9 mouse cellular contexts compared by ENCODE assay signal in genomic region chr15:78547415-78548335, GRCm38 (mm10). TPM values are rescaled to one million over a fixed set of nuclear protein-coding genes. Genes with fewer than 3 reads are reported as not detected.
DNase-seq lines count a peak whose midpoint lies in the region; ATAC-seq and TF ChIP-seq lines count a peak whose summit lies in the region.
"Had no signal": no experiment of that assay in that cellular context is flagged by ENCODE, and none has a peak within 500 bp of the region (broad histone marks: within the 10 kb centered on the region; RNA-seq: fewer than 3 reads in every experiment).

No protein-coding gene starts in this region.

- 0 out of 2 replicates have a peak, but pooled peaks have one; percentile 11 for TF ChIP-seq CTCF in thymus, adult 2 months (IDR thresholded peaks at IDR 0.05; ENCODE audit: borderline replicate concordance, control insufficient read depth, extremely low read depth, insufficient read depth, low read length, poor library complexity)
- peak; percentile 49 for TF ChIP-seq CTCF in heart, postnatal 0 days (IDR thresholded peaks at IDR 0.05; ENCODE audit: low read depth)

- H3K4me1 ChIP-seq in forebrain, embryonic 13.5 days, result peaks cover 20% of the 10 kb centered on the region
- H3K4me1 ChIP-seq in forebrain, embryonic 11.5 days (replicated peaks; ENCODE audit: control insufficient read depth, insufficient read depth, low read length), result 0 out of 2 replicates have a peak, but pooled peaks cover 2% of the 10 kb centered on the region
- peaks cover 15% of the 10 kb centered on the region for H3K4me1 ChIP-seq in thymus, adult 2 months (replicated peaks; ENCODE audit: control insufficient read depth, insufficient read depth, low read length)
- 0 out of 2 replicates have a peak, but pooled peaks cover 6% of the 10 kb centered on the region for H3K4me1 ChIP-seq in heart, postnatal 0 days (ENCODE audit: control insufficient read depth, insufficient read depth)

- no peak overlapping the region for H3K4me3 ChIP-seq in forebrain, embryonic 13.5 days
- H3K4me3 ChIP-seq in forebrain, embryonic 11.5 days (ENCODE audit: low read depth, low read length), result no peak overlapping the region
- H3K4me3 ChIP-seq in thymus, adult 2 months (ENCODE audit: control insufficient read depth, insufficient read depth, low read length), result no peak overlapping the region
- no peak overlapping the region for H3K4me3 ChIP-seq in heart, postnatal 0 days (ENCODE audit: low read depth, low read length)
- H3K4me3 ChIP-seq: heart, embryonic 15.5 days had no signal

- 0 out of 2 replicates have a peak overlapping the region, but pooled peaks have one; percentile 34 for H3K9ac ChIP-seq in forebrain, embryonic 13.5 days
- H3K9ac ChIP-seq in forebrain, embryonic 11.5 days (ENCODE audit: low read length), result no peak overlapping the region
- no peak overlapping the region for H3K9ac ChIP-seq in heart, postnatal 0 days (replicated peaks; ENCODE audit: low read depth, low read length)
- H3K9ac ChIP-seq: heart, embryonic 15.5 days had no signal

- WGBS in forebrain, embryonic 13.5 days, result 50% methylated on average over 5 of the region's 5 CpGs
- WGBS in forebrain, embryonic 11.5 days, result 50% methylated on average over 5 of the region's 5 CpGs
- 50% methylated on average over 5 of the region's 5 CpGs for WGBS in thymus, adult 2 months
- WGBS in heart, postnatal 0 days, result 24% methylated on average over 5 of the region's 5 CpGs

- H3K9me3 ChIP-seq in forebrain, embryonic 13.5 days (replicated peaks), result peaks cover 13% of the 10 kb centered on the region
- H3K9me3 ChIP-seq in forebrain, embryonic 11.5 days (ENCODE audit: control insufficient read depth, low read length), result no peaks in the 10 kb centered on the region; the same call in 1 of the 2 replicates
- H3K9me3 ChIP-seq in heart, postnatal 0 days (replicated peaks; ENCODE audit: control insufficient read depth, low read length), result peaks cover 1% of the 10 kb centered on the region
- H3K9me3 ChIP-seq: heart, embryonic 15.5 days had no signal

- H3K36me3 ChIP-seq in forebrain, embryonic 13.5 days (ENCODE audit: poor library complexity, severe bottlenecking), result no peaks in the 10 kb centered on the region
- no peaks in the 10 kb centered on the region for H3K36me3 ChIP-seq in forebrain, embryonic 11.5 days (ENCODE audit: control insufficient read depth, insufficient read depth, low read length)
- H3K36me3 ChIP-seq in thymus, adult 2 months (ENCODE audit: control insufficient read depth, insufficient read depth, low read length), result no peaks in the 10 kb centered on the region
- H3K36me3 ChIP-seq in heart, postnatal 0 days (replicated peaks; ENCODE audit: control insufficient read depth, insufficient read depth, low read length), result no peaks in the 10 kb centered on the region
- H3K36me3 ChIP-seq: heart, embryonic 15.5 days had no signal

- no peak for TF ChIP-seq EP300 in heart, postnatal 0 days (IDR thresholded peaks at IDR 0.05; ENCODE audit: low read depth)

- ATAC-seq in forebrain, embryonic 13.5 days, result no peak
- no peak for ATAC-seq in forebrain, embryonic 11.5 days (replicated peaks; ENCODE audit: low FRiP score)
- peak; percentile 45; the same call in 1 of the 2 replicates for ATAC-seq in heart, postnatal 0 days (ENCODE audit: insufficient read depth, low read depth)
- ATAC-seq in megakaryocyte-erythroid progenitor cell, adult 5-6 weeks (replicated peaks; ENCODE audit: low FRiP score, low TSS enrichment, poor library complexity, severe bottlenecking), result no peak

- no peak overlapping the region for H3K4me2 ChIP-seq in forebrain, embryonic 13.5 days
- H3K4me2 ChIP-seq in forebrain, embryonic 11.5 days (ENCODE audit: low read depth, low read length, severe bottlenecking), result no peak overlapping the region
- H3K4me2 ChIP-seq in heart, postnatal 0 days (ENCODE audit: low read depth, low read length), result no peak overlapping the region
- H3K4me2 ChIP-seq: heart, embryonic 15.5 days had no signal

- TF ChIP-seq POLR2A in thymus, adult 2 months (IDR thresholded peaks at IDR 0.05; ENCODE audit: control insufficient read depth, extremely low read depth, insufficient read depth, low read length, poor library complexity), result no peak

- no peak overlapping the region for H3K27ac ChIP-seq in forebrain, embryonic 13.5 days
- H3K27ac ChIP-seq in forebrain, embryonic 11.5 days (ENCODE audit: low read depth, low read length), result no peak overlapping the region
- H3K27ac ChIP-seq in thymus, adult 2 months (ENCODE audit: control insufficient read depth, insufficient read depth, low read length), result no peak overlapping the region
- no peak overlapping the region for H3K27ac ChIP-seq in heart, postnatal 0 days (ENCODE audit: low read depth)
- H3K27ac ChIP-seq: heart, embryonic 15.5 days had no signal

- H3K27me3 ChIP-seq in forebrain, embryonic 13.5 days, result no peaks in the 10 kb centered on the region
- no peaks in the 10 kb centered on the region; the same call in 1 of the 2 replicates for H3K27me3 ChIP-seq in forebrain, embryonic 11.5 days (ENCODE audit: control insufficient read depth, insufficient read depth, low read length)
- H3K27me3 ChIP-seq in thymus, adult 2 months (ENCODE audit: control insufficient read depth, insufficient read depth, low read length), result no peaks in the 10 kb centered on the region; the same call in 1 of the 2 replicates
- H3K27me3 ChIP-seq in heart, postnatal 0 days (ENCODE audit: control insufficient read depth, insufficient read depth, low read length), result peaks cover 16% of the 10 kb centered on the region

- no peak for DNase-seq in forebrain, embryonic 11.5 days (ENCODE audit: low spot score)
- peak; percentile 57 for DNase-seq in thymus, adult 2 months
- DNase-seq in thymus, adult 18-20 months, result no peak
- no peak for DNase-seq in heart, postnatal 0 days (ENCODE audit: low spot score)
- peak; percentile 62 for DNase-seq in lung, postnatal 14 days
- DNase-seq in left cerebral cortex, adult 9 months (ENCODE audit: low spot score in 2 of 2), result no peak

RNA-seq across cellular contexts. Expression of gene Sstr3, which starts 3.2 kb away (rescaled TPM):
- polyA plus RNA-seq in forebrain, embryonic 13.5 days (2015; fragmentation: Nextera tagmentation; extraction: Ambion mirVana), result 0.96 and 1.4 TPM in 2 replicates
- polyA plus RNA-seq in forebrain, embryonic 11.5 days (2014; fragmentation: Nextera tagmentation; extraction: Ambion mirVana), result 0.09 TPM in 1 of 2 replicates, not detected in the other
- 1.6 and 2.2 TPM in 2 replicates for polyA plus RNA-seq in thymus, adult 2 months (2012; rRNA removed)
- 0.04 TPM in 1 of 2 replicates, not detected in the other for total RNA-seq in heart, postnatal 0 days (2014; rRNA removed; ENCODE audit: low replicate concordance)
- 0.12 and 0.19 TPM in 2 replicates for polyA plus RNA-seq in heart, postnatal 0 days (2015; fragmentation: Nextera tagmentation; extraction: Ambion mirVana)
- total RNA-seq in megakaryocyte-erythroid progenitor cell, adult 5-6 weeks (2014; fragmentation: Nextera tagmentation), result not detected in 2 replicates
- total RNA-seq in megakaryocyte-erythroid progenitor cell, adult 5-6 weeks (2017), result not detected in 2 replicates

RNA-seq across cellular contexts. Expression of gene C1qtnf6, which starts 16.5 kb away (rescaled TPM):
- 4.1 and 5.8 TPM in 2 replicates for polyA plus RNA-seq in forebrain, embryonic 13.5 days (2015; fragmentation: Nextera tagmentation; extraction: Ambion mirVana)
- polyA plus RNA-seq in forebrain, embryonic 11.5 days (2014; fragmentation: Nextera tagmentation; extraction: Ambion mirVana), result 10.0 and 12.1 TPM in 2 replicates
- polyA plus RNA-seq in thymus, adult 2 months (2012; rRNA removed), result 12.5 and 13.5 TPM in 2 replicates
- 22.1 and 23.0 TPM in 2 replicates for total RNA-seq in heart, postnatal 0 days (2014; rRNA removed; ENCODE audit: low replicate concordance)
- polyA plus RNA-seq in heart, postnatal 0 days (2015; fragmentation: Nextera tagmentation; extraction: Ambion mirVana), result 27.4 and 29.9 TPM in 2 replicates
- 3.1 and 6.9 TPM in 2 replicates for total RNA-seq in megakaryocyte-erythroid progenitor cell, adult 5-6 weeks (2014; fragmentation: Nextera tagmentation)
- 0.14 and 1.7 TPM in 2 replicates for total RNA-seq in megakaryocyte-erythroid progenitor cell, adult 5-6 weeks (2017)

RNA-seq across cellular contexts. Expression of gene Rac2, which starts 24.9 kb away (rescaled TPM):
- 2.9 and 3.4 TPM in 2 replicates for polyA plus RNA-seq in forebrain, embryonic 13.5 days (2015; fragmentation: Nextera tagmentation; extraction: Ambion mirVana)
- 5.7 and 9.4 TPM in 2 replicates for polyA plus RNA-seq in forebrain, embryonic 11.5 days (2014; fragmentation: Nextera tagmentation; extraction: Ambion mirVana)
- polyA plus RNA-seq in thymus, adult 2 months (2012; rRNA removed), result 1,833 and 1,914 TPM in 2 replicates
- total RNA-seq in heart, postnatal 0 days (2014; rRNA removed; ENCODE audit: low replicate concordance), result 3.1 and 6.5 TPM in 2 replicates
- 4.0 and 5.6 TPM in 2 replicates for polyA plus RNA-seq in heart, postnatal 0 days (2015; fragmentation: Nextera tagmentation; extraction: Ambion mirVana)
- total RNA-seq in megakaryocyte-erythroid progenitor cell, adult 5-6 weeks (2014; fragmentation: Nextera tagmentation), result 134 and 169 TPM in 2 replicates
- total RNA-seq in megakaryocyte-erythroid progenitor cell, adult 5-6 weeks (2017), result 33.0 and 80.9 TPM in 2 replicates

RNA-seq across cellular contexts. Expression of gene Cyth4, which starts 49.2 kb away (rescaled TPM):
- 3.1 and 3.4 TPM in 2 replicates for polyA plus RNA-seq in forebrain, embryonic 13.5 days (2015; fragmentation: Nextera tagmentation; extraction: Ambion mirVana)
- polyA plus RNA-seq in forebrain, embryonic 11.5 days (2014; fragmentation: Nextera tagmentation; extraction: Ambion mirVana), result 1.9 and 2.0 TPM in 2 replicates
- polyA plus RNA-seq in thymus, adult 2 months (2012; rRNA removed), result 81.1 and 83.6 TPM in 2 replicates
- total RNA-seq in heart, postnatal 0 days (2014; rRNA removed; ENCODE audit: low replicate concordance), result 4.3 and 6.0 TPM in 2 replicates
- 2.8 and 3.1 TPM in 2 replicates for polyA plus RNA-seq in heart, postnatal 0 days (2015; fragmentation: Nextera tagmentation; extraction: Ambion mirVana)
- total RNA-seq in megakaryocyte-erythroid progenitor cell, adult 5-6 weeks (2014; fragmentation: Nextera tagmentation), result 7.0 and 18.8 TPM in 2 replicates
- 12.9 and 13.1 TPM in 2 replicates for total RNA-seq in megakaryocyte-erythroid progenitor cell, adult 5-6 weeks (2017)

RNA-seq across cellular contexts. Expression of gene Il2rb, which starts 52.6 kb away (rescaled TPM):
- not detected in 2 replicates for polyA plus RNA-seq in forebrain, embryonic 13.5 days (2015; fragmentation: Nextera tagmentation; extraction: Ambion mirVana)
- 0.07 TPM in 1 of 2 replicates, not detected in the other for polyA plus RNA-seq in forebrain, embryonic 11.5 days (2014; fragmentation: Nextera tagmentation; extraction: Ambion mirVana)
- 49.7 and 53.7 TPM in 2 replicates for polyA plus RNA-seq in thymus, adult 2 months (2012; rRNA removed)
- total RNA-seq in heart, postnatal 0 days (2014; rRNA removed; ENCODE audit: low replicate concordance), result 0.12 TPM in 1 of 2 replicates, not detected in the other
- polyA plus RNA-seq in heart, postnatal 0 days (2015; fragmentation: Nextera tagmentation; extraction: Ambion mirVana), result 0.08 TPM in 2 replicates
- total RNA-seq in megakaryocyte-erythroid progenitor cell, adult 5-6 weeks (2014; fragmentation: Nextera tagmentation), result 8.6 and 18.4 TPM in 2 replicates
- total RNA-seq in megakaryocyte-erythroid progenitor cell, adult 5-6 weeks (2017), result 0.88 and 9.5 TPM in 2 replicates

Comparison
In these comparisons a context has a peak if more than half of its experiments do, and no peak if none do; other contexts are left out.
1. DNase-seq: peak in thymus, adult 2 months (single experiment) and lung, postnatal 14 days (single experiment); none in forebrain, embryonic 11.5 days (single experiment), thymus, adult 18-20 months (0 of 2), heart, postnatal 0 days (single experiment) and left cerebral cortex, adult 9 months (0 of 2).
2. RNA of gene Rac2, which starts 24.9 kb away (polyA plus RNA-seq): 1,833 to 1,914 TPM in thymus, adult 2 months; 5.7 to 9.4 TPM in forebrain, embryonic 11.5 days, 4.0 to 5.6 TPM in heart, postnatal 0 days and 2.9 to 3.4 TPM in forebrain, embryonic 13.5 days; every median in the first group is over 100 times any median in the second.